Mouse (Mus musculus): ENCODE measurements around the gene 2010003K11Rik.

- TF ChIP-seq CTCF (IDR thresholded peaks at IDR 0.05; ENCODE audit: extremely low read depth, insufficient read length, insufficient replicate concordance, low read depth, low read length) = no peak
- TF ChIP-seq POLR2A (IDR thresholded peaks at IDR 0.05; ENCODE audit: low read depth, low read length) = no peak
Observed at GRCm38 (mm10) chr19:4494707-4495106, 3.7 kb downstream of the 2010003K11Rik start.
